ENCODE assay signal across 1 mouse cellular context in genomic region chr5:115011519-115012261, GRCm38 (mm10).
A peak's percentile ranks its signal among the peaks of the same experiment; 100 is the strongest.
TF ChIP-seq lines count a peak whose summit lies in the region.

No protein-coding gene starts in this region.

TF ChIP-seq in CH12.LX, 34 proteins besides CTCF, POLR2A, EP300 and RAD21 (continued from another document):
- TF ChIP-seq ZKSCAN1 (IDR thresholded peaks at IDR 0.05; ENCODE audit: borderline replicate concordance, low read depth, low read length) (no peak), CHD2 (IDR thresholded peaks at IDR 0.05; ENCODE audit: low read length) (no peak), NRF1 (IDR thresholded peaks at IDR 0.05; ENCODE audit: low read depth, low read length) (no peak; the same call in 1 of the 2 replicates), NELFE (IDR thresholded peaks at IDR 0.05; ENCODE audit: low read depth, low read length) (peak; percentile 49; the same call in 1 of the 2 replicates), E2F4 (IDR thresholded peaks at IDR 0.05; ENCODE audit: insufficient replicate concordance, low read depth, low read length) (no peak), USF1 (IDR thresholded peaks at IDR 0.05; ENCODE audit: low read depth, low read length) (no peak), MXI1 (IDR thresholded peaks at IDR 0.05; ENCODE audit: low read depth, low read length) (peak; percentile 33), TCF12 (IDR thresholded peaks at IDR 0.05; ENCODE audit: low read depth, low read length) (0 out of 2 replicates have a peak, but pooled peaks have one; percentile 17)
